Mouse (Mus musculus) gastrocnemius, postnatal 25 days (tissue): Measurements from ENCODE around the gene Cacna1a. TPM values are rescaled to one million over a fixed set of nuclear protein-coding genes. Genes with fewer than 3 reads are reported as not detected.

Experiments
- DNase-seq: peaks from one replicate; pipeline ENCODE4 v3.0.0; 2022
- long read RNA-seq, 2 experiments: library from polyadenylated mRNA; stranded (forward); transcript quantifications; one replicate each; pipeline ENCODE4 v2.0.0; 2021
- total RNA-seq, 2 experiments: library from RNA; stranded (reverse); gene quantifications; 1 replicate in 1 of 2; 2 replicates in 1 of 2; pipeline ENCODE4 v1.2.3; 2021

Cacna1a gene
- 1 to 10 TPM; 3.8 to 3.9 TPM for total RNA-seq
- long read RNA-seq, experiment 1, partial matches to known transcripts: 2 of 5 reads
- long read RNA-seq, experiment 1, other reads (novel, unspliced or antisense): 0 of 5 reads
- long read RNA-seq, experiment 2, partial matches to known transcripts: 2 of 5 reads
- long read RNA-seq, experiment 2, other reads (novel, unspliced or antisense): 0 of 5 reads

- DNase-seq: no peak
Observed at GRCm38 (mm10) chr8:84388275-84388674, at the start of gene Cacna1a. Gene Cacna1a, plus strand, starts transcription at chr8:84388440.

DNA sequence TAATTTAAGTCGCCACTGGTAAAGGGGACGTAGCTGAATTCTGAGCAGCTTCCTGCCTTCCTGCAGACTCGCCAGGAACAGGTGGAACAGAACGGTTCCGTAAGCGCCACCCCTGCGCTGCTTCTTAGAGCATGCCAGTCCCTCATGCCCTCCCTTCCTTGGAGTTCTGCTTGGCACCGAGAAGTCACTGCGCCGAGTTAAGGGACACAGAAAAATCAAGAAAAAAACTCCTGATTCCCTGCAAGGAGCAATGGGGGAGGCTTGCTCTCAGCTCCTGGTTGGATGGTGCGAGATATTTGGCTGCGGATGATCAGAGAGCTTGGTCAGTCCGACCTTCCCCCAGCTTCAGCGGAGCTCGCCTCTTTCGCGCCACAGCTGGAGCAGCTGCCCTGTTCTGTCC lies 49.7 kb upstream of the Cacna1a start:
- DNase-seq: no peak

DNA sequence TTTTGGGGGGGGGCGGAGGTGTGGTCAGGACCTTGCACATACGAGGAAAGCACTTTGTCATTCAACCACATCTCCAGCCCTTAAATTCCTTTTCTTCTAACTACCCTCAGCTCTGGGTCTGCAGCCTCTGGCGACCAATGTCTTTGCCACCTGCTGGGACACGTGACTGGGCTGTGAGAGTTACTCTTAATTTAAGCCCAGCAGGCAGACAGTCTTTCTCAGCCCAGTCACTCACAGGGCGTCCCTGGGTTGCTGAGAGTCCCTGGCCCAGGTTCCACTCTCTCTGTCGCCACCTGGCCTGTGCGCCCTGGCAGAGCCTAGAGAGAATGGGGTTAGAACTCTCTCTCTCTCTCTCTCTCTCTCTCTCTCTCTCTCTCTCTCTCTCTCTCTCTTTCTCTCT lies 48.9 kb upstream of the Cacna1a start:
- no peak for DNase-seq

- no peak for DNase-seq
Observed at GRCm38 (mm10) chr8:84339867-84340266, 48.4 kb upstream of the Cacna1a start.

DNA sequence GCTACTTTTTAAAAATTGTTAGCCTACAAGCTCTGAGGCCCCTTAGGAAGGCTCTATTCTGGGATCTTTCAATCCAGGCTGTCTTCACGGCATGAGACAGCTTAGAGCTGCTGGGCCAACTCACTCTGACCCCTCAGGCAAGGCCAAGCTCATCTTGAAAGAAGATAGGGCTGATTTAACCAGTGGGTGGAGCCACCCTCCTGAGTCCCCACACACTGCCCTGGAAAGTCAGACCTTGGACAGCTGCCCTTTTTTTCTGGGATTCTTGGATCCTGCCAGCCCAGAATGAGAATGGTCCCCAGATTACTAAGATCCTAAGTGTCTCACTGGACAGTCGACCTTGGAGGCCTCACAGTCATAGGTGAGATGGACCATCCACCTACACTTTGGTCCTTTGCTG lies 47.6 kb upstream of the Cacna1a start:
- no peak for DNase-seq

DNA sequence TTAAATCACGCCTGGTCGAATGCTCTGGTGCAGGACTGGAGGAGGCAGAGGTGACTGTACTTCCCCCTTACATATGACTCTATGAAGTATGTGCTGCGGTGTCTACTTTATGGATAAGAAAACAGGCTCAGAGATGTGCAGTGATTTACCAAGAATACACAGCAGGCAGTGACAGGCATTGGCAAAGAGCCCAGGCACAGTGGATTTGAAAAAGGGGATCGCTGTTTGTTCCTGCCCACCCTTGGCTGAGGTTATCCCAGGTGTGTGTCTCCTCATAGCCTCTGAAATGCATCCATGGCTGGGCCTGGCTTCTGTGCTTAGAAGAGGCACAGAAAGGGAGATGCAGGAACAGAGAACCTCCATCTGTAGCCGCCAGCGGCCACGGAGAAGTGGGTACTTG lies 42.7 kb upstream of the Cacna1a start:
- no peak for DNase-seq

- DNase-seq: no peak
Observed at GRCm38 (mm10) chr8:84346421-84346820, 41.8 kb upstream of the Cacna1a start.

DNA sequence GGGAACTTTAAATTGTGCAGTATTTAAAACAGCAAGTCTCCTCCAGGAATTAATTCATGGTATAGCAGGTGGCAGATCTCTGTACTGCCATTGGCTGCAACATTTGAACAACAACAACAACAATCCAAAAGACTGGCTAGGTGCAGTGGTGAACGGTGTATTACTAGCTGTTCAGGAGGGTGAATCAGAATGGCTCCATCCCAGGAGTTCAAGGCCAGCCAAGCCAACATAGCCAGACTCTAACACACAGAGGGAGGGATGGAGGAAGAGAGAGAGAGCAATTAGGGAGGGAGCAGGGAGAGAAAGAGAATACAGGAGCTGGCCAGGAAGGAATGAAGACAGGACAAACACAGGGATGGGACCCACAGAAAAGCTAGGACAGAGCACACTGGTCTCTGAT lies 38.7 kb upstream of the Cacna1a start:
- no peak for DNase-seq

DNA sequence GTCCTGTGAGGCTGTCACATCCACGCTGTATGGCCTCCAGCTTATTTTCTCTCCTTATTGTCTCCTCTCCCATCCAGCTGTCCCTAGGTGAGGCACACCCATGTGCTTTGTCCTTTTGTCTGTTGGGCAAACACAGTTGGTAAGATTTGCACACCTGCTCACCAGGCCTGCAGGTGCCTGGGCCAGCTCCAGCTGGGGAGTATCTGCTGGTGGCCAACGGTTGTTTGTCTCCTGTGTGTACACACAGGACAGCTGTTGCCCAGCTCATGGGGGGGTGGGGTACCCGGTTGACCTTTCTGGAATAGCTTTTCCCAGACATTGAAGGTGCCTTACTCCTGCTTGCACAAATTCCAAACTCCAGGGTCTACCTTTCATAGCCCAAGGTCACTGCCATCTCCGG lies 37.3 kb upstream of the Cacna1a start:
- no peak for DNase-seq

DNA sequence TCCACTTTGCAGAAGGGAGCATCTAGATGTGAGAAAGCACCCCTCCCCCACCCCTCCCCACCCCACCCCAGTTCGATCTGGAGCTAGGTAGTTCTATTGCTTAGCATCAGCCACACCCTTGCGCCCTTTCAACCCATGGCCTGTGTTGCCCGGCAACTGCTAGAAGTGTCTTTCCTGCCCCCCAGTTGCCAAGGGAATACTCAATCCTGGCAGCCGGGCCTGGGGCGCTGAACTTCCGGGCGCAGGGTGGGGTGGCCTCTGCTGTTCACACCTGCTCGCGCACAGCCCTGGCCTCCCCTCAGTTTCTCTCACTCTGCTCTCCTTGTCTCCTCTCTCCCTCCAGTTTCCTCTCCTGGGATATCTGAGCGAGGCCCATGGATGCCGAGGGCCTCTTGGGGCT lies 31.8 kb upstream of the Cacna1a start:
- no peak for DNase-seq

DNA sequence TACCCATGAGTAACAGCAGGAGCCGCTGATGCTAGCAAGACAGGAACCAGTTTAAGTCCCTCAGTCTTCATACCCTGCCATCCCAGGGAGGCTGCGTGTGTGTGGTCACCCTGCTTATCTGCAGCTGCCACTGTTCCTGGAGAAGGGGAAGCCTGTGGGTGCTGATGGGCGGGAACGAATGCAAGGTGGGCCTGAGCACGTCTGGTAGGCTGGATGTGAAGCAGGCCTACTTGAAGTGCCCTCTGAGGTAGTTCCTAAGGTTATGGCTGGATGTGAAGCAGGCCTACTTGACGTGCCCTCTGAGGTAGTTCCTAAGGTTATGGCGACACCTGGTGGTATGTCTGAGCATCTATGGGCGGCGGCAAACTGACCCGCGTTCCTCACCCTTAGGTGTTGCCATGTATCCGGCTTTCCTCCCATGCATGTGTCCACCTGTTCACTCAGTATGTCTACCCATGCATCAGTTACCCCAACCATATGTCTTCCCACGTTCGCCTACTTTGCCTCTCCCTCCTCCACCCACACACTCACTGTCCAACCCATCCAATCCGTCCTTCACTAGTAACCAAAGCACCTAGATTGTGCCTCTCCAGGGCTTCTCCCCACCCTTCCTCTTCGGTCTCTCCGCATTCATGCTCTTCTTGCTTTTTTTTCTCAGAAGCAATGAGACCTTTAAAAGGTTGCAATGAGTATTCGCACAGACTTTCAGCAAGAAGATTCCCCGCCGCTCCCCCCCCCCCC lies 30.4 kb upstream of the Cacna1a start:
- peak; percentile 50 for DNase-seq

DNA sequence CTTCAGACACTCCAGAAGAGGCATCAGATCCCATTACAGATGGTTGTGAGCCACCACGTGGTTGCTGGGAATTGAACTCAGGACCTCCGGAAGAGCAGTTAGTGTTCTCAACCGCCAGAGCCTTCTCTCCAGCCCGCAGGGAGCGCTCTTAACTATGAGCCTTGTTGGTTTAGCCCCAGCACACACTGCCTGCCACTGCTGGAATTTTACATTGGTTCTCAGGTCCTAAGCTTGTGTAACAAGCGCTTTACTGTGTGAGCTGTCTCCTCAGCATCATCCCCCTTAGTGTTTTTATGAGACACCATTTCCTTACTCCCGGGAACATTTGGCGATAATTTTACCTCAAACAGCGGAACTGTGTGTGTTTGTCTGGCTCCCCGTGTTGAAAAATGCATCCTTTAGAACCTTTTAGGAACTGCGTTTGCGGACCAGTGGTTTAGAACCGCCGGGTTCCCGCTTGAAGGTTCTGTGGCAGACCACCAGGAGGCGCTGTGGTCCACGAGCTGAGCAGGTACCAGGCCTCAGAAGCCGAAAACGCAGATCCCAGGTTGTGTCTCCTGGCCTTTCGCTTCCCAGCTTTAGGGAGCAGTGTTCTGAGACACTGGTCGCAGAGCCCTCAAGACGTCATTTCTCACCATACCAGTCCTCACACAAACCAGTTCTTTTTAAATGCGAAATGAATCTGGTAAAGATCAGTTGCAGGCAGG lies 24.7 kb upstream of the Cacna1a start:
- DNase-seq: peak; percentile 40

GRCm38 (mm10) chr8:84365197-84365596 lies 23.0 kb upstream of the Cacna1a start:
- DNase-seq: no peak

- DNase-seq: no peak
Observed at GRCm38 (mm10) chr8:84370972-84371371, 17.3 kb upstream of the Cacna1a start.

DNA sequence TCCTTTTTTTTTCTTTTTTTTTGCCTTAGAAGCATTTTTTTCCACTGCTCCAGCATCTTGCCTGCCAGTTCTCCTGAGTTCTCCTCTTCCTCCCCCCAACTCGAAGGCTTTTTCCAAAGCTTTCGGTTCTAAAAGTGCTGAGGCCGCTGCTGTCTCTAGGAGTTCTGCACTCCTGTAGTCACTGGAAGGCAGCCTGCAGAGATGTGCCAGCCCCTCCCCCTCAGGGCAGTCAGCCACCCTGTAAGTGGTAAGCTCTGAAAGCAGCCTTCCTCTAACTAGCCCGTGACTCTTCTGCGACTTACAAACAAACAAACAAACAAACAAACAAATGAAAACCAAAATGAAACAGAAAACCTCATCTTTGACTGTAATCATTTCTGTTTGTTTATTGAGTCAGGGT lies 13.2 kb upstream of the Cacna1a start:
- DNase-seq: no peak

- no peak for DNase-seq
Observed at GRCm38 (mm10) chr8:84375803-84376202, 12.4 kb upstream of the Cacna1a start.

- DNase-seq: no peak
Observed at GRCm38 (mm10) chr8:84376564-84376963, 11.7 kb upstream of the Cacna1a start.

GRCm38 (mm10) chr8:84381676-84382075 lies 6.6 kb upstream of the Cacna1a start:
- DNase-seq: no peak

DNA sequence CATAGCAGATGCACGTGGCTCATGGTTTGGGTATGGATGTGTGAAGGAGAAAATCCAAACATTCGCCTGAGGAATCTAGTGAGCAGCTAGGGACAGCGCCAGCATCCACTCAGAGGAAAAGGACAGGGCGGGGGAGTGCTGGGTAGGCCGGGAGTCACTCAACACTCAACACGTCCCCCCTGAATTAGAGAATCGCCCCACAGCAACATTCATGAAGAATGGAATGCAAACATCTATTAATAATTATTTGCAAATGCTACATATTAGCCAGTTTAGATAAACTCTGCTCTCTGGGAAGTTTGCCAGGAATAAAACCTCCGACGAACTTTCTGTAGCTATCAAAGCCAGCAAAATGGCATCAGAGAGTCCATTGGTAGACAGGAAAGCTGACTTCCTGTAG lies 533 bp downstream of the Cacna1a start:
- DNase-seq: no peak

DNA sequence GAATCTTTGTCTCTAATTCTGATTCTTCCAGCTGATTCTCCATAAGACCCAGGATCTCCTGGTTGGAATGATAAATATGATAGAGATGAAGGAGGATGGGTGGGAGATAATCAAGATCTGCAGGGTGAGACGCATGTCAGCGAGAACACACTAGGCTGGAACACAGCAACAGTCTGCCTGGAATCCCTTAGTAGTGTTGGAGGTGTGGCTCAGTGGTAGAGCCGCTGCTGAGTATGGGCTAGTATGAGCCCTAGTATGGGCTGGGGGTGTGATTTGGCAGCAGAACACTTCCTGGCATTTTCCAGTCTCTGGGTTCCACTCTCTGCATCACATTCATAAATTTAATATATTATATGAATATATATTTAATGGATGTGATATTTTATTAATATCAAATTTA lies 933 bp downstream of the Cacna1a start:
- no peak for DNase-seq

DNA sequence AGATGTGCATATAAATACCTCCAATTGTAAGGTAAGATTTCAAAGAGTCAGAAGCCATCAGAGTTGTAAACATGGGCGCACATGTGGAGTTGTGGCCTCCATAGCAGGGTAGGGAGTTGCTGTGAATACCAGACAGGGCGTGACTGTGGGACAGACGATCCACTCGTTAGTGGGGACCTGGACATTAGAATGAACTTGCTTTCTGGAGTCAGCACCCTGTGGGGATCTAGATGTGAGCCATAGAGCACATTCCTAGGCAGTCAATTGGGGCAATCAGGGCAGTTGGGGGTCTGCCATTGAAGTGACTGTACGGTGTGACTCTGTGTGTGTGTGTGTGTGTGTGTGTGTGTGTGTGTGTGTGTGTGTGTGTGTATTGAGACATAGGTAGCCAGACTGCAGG lies 3.4 kb downstream of the Cacna1a start:
- DNase-seq: no peak

GRCm38 (mm10) chr8:84395751-84396457 lies 7.7 kb downstream of the Cacna1a start:
- no peak for DNase-seq
